Mouse (Mus musculus) kidney, embryonic 16.5 days (tissue): ENCODE measurements around the gene Zbtb49. TPM values are rescaled to one million over a fixed set of nuclear protein-coding genes. Genes with fewer than 3 reads are reported as not detected.

Experiments used
- polyA plus RNA-seq: library from polyadenylated mRNA; unstranded; fragments of >200 nt; fragmentation: Nextera tagmentation; extraction: Ambion mirVana; gene quantifications from 2 replicates; pipeline ENCODE4 v1.2.1, GENCODE M21; 2015

Gene Zbtb49
- polyA plus RNA-seq, 1 experiment from 2014 or later, result 16.0 TPM

Other genes with a start within 250 kb of the Zbtb49 start
- 48.2 and 54.5 TPM in 2 replicates for gene Stx18, start 181.7 kb downstream of the Zbtb49 start, polyA plus RNA-seq
- 67.7 and 69.7 TPM in 2 replicates for gene Nsg1, start 60.5 kb downstream of the Zbtb49 start, polyA plus RNA-seq
- gene Lyar, start within 50 bp of the Zbtb49 start, polyA plus RNA-seq, result 82.1 and 92.7 TPM in 2 replicates
- 90.3 and 93.5 TPM in 2 replicates for gene Tmem128, start 39.7 kb upstream of the Zbtb49 start, polyA plus RNA-seq
- not detected in 2 replicates for gene Otop1, start 55.5 kb upstream of the Zbtb49 start, polyA plus RNA-seq
- gene Drd5, start 98.9 kb upstream of the Zbtb49 start, polyA plus RNA-seq, result not detected in 2 replicates